Mouse (Mus musculus): ENCODE measurements at regions not wholly inside any gene's neighbourhood (a gene's known extent, or its start where the extent isn't known, plus 50 kb on each side); places are given as distances from the start of the nearest gene placed in this dataset.
"Not testable (repeated sequence)": the region's sequence is repeated elsewhere in the genome, so short reads cannot be mapped to it uniquely, and the experiment has no call there.

DNA sequence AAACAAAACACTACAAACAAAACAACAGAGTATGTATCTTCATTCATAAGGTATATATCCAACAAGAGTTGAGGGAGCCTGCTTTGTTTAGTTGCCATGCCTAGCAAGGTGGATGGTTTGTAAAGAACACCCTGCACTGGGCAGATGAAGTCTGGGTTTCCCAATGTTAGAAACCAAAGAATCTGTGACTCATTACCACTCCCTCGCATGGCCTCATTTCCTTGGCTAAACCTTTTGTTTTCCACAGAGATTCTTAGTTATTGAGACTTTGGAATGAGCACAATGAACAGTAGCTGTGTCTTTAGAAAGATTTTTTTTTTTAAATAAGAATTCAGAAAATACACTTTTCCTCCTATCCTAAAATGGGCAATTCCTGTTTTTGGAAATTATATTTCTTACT lies 151.3 kb upstream of the Dmrta1 start:
- peaks cover 10% of the 10 kb centered on the region; the same call in 1 of the 2 replicates for H3K27me3 ChIP-seq (ENCODE audit: control insufficient read depth, insufficient read depth, low read length)

DNA sequence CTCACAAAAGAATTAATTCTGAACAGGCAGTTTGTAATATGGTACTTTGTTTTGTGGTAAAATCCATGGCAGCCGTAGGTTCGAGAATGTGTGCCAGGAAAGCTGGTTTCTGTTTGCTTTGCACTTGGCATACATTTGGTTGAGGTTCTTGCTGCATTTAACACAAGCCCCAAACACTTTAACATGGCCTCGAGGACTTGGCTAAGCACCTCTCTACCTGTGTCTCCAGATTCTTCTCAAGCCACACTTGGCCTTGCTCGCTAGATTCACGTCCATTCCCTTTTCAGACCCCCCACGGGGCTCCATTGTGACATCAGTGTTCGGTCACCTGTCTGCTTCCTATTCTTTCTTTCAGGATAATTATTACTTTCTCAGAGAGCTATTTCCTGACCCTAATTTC lies 151.9 kb upstream of the Dmrta1 start:
- no peak overlapping the region for H3K4me3 ChIP-seq (ENCODE audit: low read depth, low read length)
- H3K9me3 ChIP-seq (ENCODE audit: control insufficient read depth, low read length): no peaks in the 10 kb centered on the region
- peaks cover 10% of the 10 kb centered on the region; the same call in 1 of the 2 replicates for H3K27me3 ChIP-seq (ENCODE audit: control insufficient read depth, insufficient read depth, low read length)
- no peak for ATAC-seq (replicated peaks; ENCODE audit: low FRiP score)
- H3K4me2 ChIP-seq (ENCODE audit: low read depth, low read length, severe bottlenecking): no peak overlapping the region
- no peak overlapping the region for H3K27ac ChIP-seq (ENCODE audit: low read depth, low read length)
- no peak for DNase-seq (ENCODE audit: low spot score)
- H3K4me1 ChIP-seq (replicated peaks; ENCODE audit: control insufficient read depth, insufficient read depth, low read length): no peaks in the 10 kb centered on the region
- H3K9ac ChIP-seq (ENCODE audit: low read length): no peak overlapping the region
- H3K36me3 ChIP-seq (ENCODE audit: control insufficient read depth, insufficient read depth, low read length): no peaks in the 10 kb centered on the region
- WGBS: 69% methylated on average over 7 of the region's 7 CpGs

More for the DNA sequence above, 151.3 kb upstream of the Dmrta1 start:
- Histone ChIP-seq H3K4me2 (ENCODE audit: low read depth, low read length, severe bottlenecking) (no peak overlapping the region), H3K4me1 (replicated peaks; ENCODE audit: control insufficient read depth, insufficient read depth, low read length) (no peaks in the 10 kb centered on the region), H3K36me3 (ENCODE audit: control insufficient read depth, insufficient read depth, low read length) (no peaks in the 10 kb centered on the region), H3K9ac (ENCODE audit: low read length) (no peak overlapping the region), H3K9me3 (ENCODE audit: control insufficient read depth, low read length) (no peaks in the 10 kb centered on the region), H3K27ac (ENCODE audit: low read depth, low read length) (no peak overlapping the region), H3K4me3 (ENCODE audit: low read depth, low read length) (no peak overlapping the region)
- 62% methylated on average over 1 of the region's 1 CpGs for WGBS
- DNase-seq (ENCODE audit: low spot score) (no peak), ATAC-seq (replicated peaks; ENCODE audit: low FRiP score) (no peak)

GRCm38 (mm10) chr4:89525525-89525924 lies 153.7 kb upstream of the Dmrta1 start:
- not testable (repeated sequence) for H3K4me1 ChIP-seq (replicated peaks; ENCODE audit: control insufficient read depth, insufficient read depth, low read length); DNase-seq (ENCODE audit: low spot score); H3K36me3 ChIP-seq (ENCODE audit: control insufficient read depth, insufficient read depth, low read length); H3K4me2 ChIP-seq (ENCODE audit: low read depth, low read length, severe bottlenecking); ATAC-seq (replicated peaks; ENCODE audit: low FRiP score); H3K4me3 ChIP-seq (ENCODE audit: low read depth, low read length); H3K9ac ChIP-seq (ENCODE audit: low read length); H3K9me3 ChIP-seq (ENCODE audit: control insufficient read depth, low read length); H3K27ac ChIP-seq (ENCODE audit: low read depth, low read length)
- peaks cover 10% of the 10 kb centered on the region; the same call in 1 of the 2 replicates for H3K27me3 ChIP-seq (ENCODE audit: control insufficient read depth, insufficient read depth, low read length)
- WGBS: 52% methylated on average over 4 of the region's 4 CpGs

DNA sequence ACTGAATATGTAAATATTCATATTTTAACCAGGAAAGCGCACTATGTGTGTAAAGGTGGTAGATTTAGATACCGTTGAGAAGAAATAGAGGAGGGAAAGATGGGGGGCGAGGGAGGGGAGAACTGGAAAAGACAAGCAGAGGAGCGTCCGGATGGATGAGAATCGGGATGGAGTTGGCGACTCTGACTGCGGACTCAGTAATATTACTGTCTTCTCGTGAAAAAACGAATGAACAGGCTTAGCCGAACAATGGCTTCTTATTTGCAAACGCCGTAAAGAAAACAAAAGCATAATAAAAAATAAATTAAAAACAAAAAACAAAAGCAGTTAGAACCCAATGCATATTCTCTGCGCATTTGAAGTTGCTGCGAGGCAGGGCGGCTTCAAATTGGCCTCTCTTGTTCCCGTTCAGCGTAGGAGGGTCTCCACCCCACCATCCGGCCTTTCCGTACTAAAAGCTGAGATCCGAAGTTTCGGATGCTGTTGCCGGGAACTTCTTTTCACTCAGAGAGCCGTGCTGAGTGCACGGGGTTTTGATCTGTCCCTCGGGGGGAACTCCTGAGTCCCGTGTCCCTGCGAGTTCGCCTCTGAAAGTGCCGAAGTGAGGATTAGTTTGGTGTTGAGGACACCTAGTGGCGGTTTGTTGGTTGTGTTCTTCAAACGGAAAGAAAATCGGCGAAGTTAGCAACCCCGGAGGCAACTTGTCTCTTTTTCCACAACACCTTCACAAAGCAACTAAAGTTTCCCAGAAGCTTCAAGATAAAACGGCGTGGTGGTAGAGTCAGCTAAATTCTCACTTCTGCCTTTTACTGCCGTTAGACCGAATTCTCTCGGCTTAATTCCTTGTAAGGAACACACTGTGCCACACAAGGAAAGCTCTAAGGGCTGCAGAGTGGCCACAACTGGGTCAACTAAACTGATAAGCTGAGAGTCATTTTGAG lies 154.7 kb upstream of the Dmrta1 start:
- H3K36me3 ChIP-seq (ENCODE audit: control insufficient read depth, insufficient read depth, low read length): no peaks in the 10 kb centered on the region
- 1% methylated on average over 40 of the region's 40 CpGs for WGBS
- ATAC-seq (replicated peaks; ENCODE audit: low FRiP score): peak; percentile 82
- no peaks in the 10 kb centered on the region for H3K9me3 ChIP-seq (ENCODE audit: control insufficient read depth, low read length)
- H3K4me3 ChIP-seq (ENCODE audit: low read depth, low read length): peak overlapping the region; percentile 41
- H3K4me2 ChIP-seq (ENCODE audit: low read depth, low read length, severe bottlenecking): peak overlapping the region; percentile 86
- peaks cover 10% of the 10 kb centered on the region; the same call in 1 of the 2 replicates for H3K27me3 ChIP-seq (ENCODE audit: control insufficient read depth, insufficient read depth, low read length)
- H3K4me1 ChIP-seq (replicated peaks; ENCODE audit: control insufficient read depth, insufficient read depth, low read length): no peaks in the 10 kb centered on the region
- H3K9ac ChIP-seq (ENCODE audit: low read length): peak overlapping the region; percentile 59
- DNase-seq (ENCODE audit: low spot score): peak; percentile 81
- no peak overlapping the region for H3K27ac ChIP-seq (ENCODE audit: low read depth, low read length)

GRCm38 (mm10) chr4:89523423-89524259 lies 155.6 kb upstream of the Dmrta1 start:
- Histone ChIP-seq H3K27ac (ENCODE audit: low read depth, low read length) (no peak overlapping the region), H3K36me3 (ENCODE audit: control insufficient read depth, insufficient read depth, low read length) (no peaks in the 10 kb centered on the region), H3K27me3 (ENCODE audit: control insufficient read depth, insufficient read depth, low read length) (peaks cover 10% of the 10 kb centered on the region; the same call in 1 of the 2 replicates), H3K4me1 (replicated peaks; ENCODE audit: control insufficient read depth, insufficient read depth, low read length) (no peaks in the 10 kb centered on the region), H3K4me3 (ENCODE audit: low read depth, low read length) (peak overlapping the region; percentile 41; the same call in 1 of the 2 replicates), H3K9ac (ENCODE audit: low read length) (no peak overlapping the region), H3K9me3 (ENCODE audit: control insufficient read depth, low read length) (no peaks in the 10 kb centered on the region), H3K4me2 (ENCODE audit: low read depth, low read length, severe bottlenecking) (peak overlapping the region; percentile 86; the same call in 1 of the 2 replicates)
- ATAC-seq (replicated peaks; ENCODE audit: low FRiP score): 0 out of 2 replicates have a peak, but pooled peaks have one; percentile 29
- WGBS: 14% methylated on average over 10 of the region's 10 CpGs
- no peak for DNase-seq (ENCODE audit: low spot score)

DNA sequence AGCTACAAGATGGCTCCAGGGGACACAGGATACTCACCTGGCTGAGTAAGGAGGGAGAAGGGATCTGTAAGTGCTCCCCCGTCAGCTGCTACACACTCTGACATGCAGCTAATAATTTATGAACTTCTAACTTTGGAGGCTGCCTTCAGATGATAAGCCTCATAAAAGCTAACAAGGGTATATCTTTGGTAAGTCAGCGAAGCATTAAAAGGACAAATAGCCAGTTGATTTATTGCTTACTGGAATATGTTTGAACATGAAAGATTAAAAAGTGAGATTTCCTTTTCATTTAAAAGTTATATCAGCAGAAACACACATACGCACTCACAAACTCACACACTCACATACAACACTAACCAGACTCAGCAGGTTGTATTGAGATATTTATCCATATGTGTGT lies 161.2 kb upstream of the Dmrta1 start:
- H3K27ac ChIP-seq (ENCODE audit: low read depth, low read length): no peak overlapping the region
- DNase-seq (ENCODE audit: low spot score) (no peak), ATAC-seq (replicated peaks; ENCODE audit: low FRiP score) (no peak)
- no peak overlapping the region for H3K4me2 ChIP-seq (ENCODE audit: low read depth, low read length, severe bottlenecking)
- no peaks in the 10 kb centered on the region for H3K36me3 ChIP-seq (ENCODE audit: control insufficient read depth, insufficient read depth, low read length)
- H3K4me1 ChIP-seq (replicated peaks; ENCODE audit: control insufficient read depth, insufficient read depth, low read length): no peaks in the 10 kb centered on the region
- WGBS: 86% methylated on average over 3 of the region's 3 CpGs
- no peaks in the 10 kb centered on the region for H3K9me3 ChIP-seq (ENCODE audit: control insufficient read depth, low read length)
- no peaks in the 10 kb centered on the region for H3K27me3 ChIP-seq (ENCODE audit: control insufficient read depth, insufficient read depth, low read length)
- H3K9ac ChIP-seq (ENCODE audit: low read length): no peak overlapping the region
- H3K4me3 ChIP-seq (ENCODE audit: low read depth, low read length): no peak overlapping the region

DNA sequence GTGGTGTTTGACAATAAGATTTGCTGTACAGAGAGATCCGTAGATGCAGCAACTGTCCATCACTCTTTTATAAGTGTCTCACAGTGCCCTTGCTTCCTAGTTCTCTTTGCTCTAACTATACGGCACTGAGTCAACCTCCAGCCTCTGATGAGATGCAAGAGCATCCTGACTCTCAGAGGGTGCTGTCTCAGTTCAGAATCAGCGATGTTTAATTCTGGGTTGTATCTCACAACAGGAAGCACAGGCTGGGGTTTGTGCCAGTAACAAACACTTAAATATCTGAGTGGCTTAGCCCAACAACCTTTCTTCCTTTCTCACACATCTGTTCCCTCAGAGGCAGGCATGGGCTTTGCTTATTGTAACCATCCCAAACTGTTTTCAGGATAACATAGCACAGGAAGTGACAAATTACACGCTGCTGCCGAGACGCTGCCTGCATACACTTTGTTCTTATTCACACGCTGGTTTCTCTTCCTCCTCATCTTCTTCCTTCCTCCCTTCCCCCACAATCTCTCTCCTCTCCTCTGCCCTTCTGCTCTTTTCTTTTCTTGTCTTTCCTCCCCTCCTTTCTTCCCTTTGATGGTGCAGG lies 163.3 kb upstream of the Dmrta1 start:
- 64% methylated on average over 7 of the region's 7 CpGs for WGBS
- Histone ChIP-seq H3K9me3 (ENCODE audit: control insufficient read depth, low read length) (no peaks in the 10 kb centered on the region), H3K4me1 (replicated peaks; ENCODE audit: control insufficient read depth, insufficient read depth, low read length) (no peaks in the 10 kb centered on the region), H3K4me2 (ENCODE audit: low read depth, low read length, severe bottlenecking) (no peak overlapping the region), H3K27me3 (ENCODE audit: control insufficient read depth, insufficient read depth, low read length) (no peaks in the 10 kb centered on the region), H3K9ac (ENCODE audit: low read length) (no peak overlapping the region), H3K27ac (ENCODE audit: low read depth, low read length) (no peak overlapping the region), H3K4me3 (ENCODE audit: low read depth, low read length) (no peak overlapping the region), H3K36me3 (ENCODE audit: control insufficient read depth, insufficient read depth, low read length) (no peaks in the 10 kb centered on the region)
- DNase-seq (ENCODE audit: low spot score) (no peak), ATAC-seq (replicated peaks; ENCODE audit: low FRiP score) (no peak)

DNA sequence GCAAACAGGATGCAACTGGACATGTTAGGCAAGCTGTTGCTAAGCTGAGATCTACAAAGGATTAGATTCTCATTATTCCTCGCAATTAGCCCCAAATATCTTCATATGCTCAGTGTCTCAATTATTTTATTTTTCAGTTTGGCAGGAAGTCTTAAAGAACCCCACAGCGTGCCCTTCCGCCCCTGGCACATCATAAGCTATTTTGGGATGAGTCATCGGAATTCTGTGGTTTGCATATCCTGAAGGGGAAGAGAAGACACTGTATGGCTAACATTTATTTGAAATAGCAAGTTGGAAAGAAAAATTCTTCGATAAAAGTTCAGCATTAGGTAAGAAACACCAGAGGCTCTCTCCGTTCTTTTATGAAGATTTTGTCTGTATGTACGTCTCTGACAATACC lies 164.3 kb upstream of the Dmrta1 start:
- Histone ChIP-seq H3K9ac (ENCODE audit: low read length) (no peak overlapping the region), H3K4me3 (ENCODE audit: low read depth, low read length) (no peak overlapping the region), H3K9me3 (ENCODE audit: control insufficient read depth, low read length) (no peaks in the 10 kb centered on the region), H3K36me3 (ENCODE audit: control insufficient read depth, insufficient read depth, low read length) (no peaks in the 10 kb centered on the region), H3K27me3 (ENCODE audit: control insufficient read depth, insufficient read depth, low read length) (no peaks in the 10 kb centered on the region), H3K4me2 (ENCODE audit: low read depth, low read length, severe bottlenecking) (no peak overlapping the region), H3K4me1 (replicated peaks; ENCODE audit: control insufficient read depth, insufficient read depth, low read length) (no peaks in the 10 kb centered on the region), H3K27ac (ENCODE audit: low read depth, low read length) (no peak overlapping the region)
- WGBS: 90% methylated on average over 7 of the region's 7 CpGs
- no peak for ATAC-seq (replicated peaks; ENCODE audit: low FRiP score)
- DNase-seq (ENCODE audit: low spot score): no peak
